Comparison of ENCODE assay signal across 11 mouse cellular contexts in the genomic region with DNA sequence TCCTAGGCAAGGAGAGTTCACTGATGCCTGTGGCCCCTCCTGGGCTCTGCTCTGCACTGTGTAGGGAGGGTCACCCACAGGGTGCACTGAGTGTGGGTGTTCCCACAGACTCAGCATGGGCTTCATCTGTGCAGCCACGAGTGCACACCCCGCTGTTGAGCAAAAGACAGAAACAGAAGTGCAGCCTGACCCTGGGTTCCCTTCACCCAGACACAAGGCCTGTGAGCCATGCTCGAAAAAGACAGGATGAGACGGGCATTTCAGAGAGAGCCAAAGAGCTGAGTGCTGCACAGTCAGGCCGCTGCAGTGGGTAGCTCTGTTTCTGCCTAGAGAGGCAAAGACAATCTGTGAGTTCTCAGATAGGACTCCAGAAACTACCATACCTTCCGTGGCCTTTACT. TPM values are rescaled to one million over a fixed set of nuclear protein-coding genes. Genes with fewer than 3 reads are reported as not detected.
DNase-seq lines count a peak whose midpoint lies in the region; ATAC-seq and TF ChIP-seq lines count a peak whose summit lies in the region.
"Had no signal": no experiment of that assay in that cellular context is flagged by ENCODE, and none has a peak within 500 bp of the region (broad histone marks: within the 10 kb centered on the region; RNA-seq: fewer than 3 reads in every experiment).

No protein-coding gene starts in this region.

- no peaks in the 10 kb centered on the region for H3K27me3 ChIP-seq in heart, embryonic 15.5 days
- no peaks in the 10 kb centered on the region for H3K27me3 ChIP-seq in midbrain, embryonic 10.5 days (ENCODE audit: low read depth, poor library complexity, severe bottlenecking)
- H3K27me3 ChIP-seq in midbrain, postnatal 0 days (ENCODE audit: insufficient read depth, low read length): no peaks in the 10 kb centered on the region
- no peaks in the 10 kb centered on the region for H3K27me3 ChIP-seq in embryonic facial prominence, embryonic 13.5 days
- H3K27me3 ChIP-seq in neural tube, embryonic 14.5 days (ENCODE audit: control insufficient read depth, insufficient read depth, low read length): no peaks in the 10 kb centered on the region

- H3K4me2 ChIP-seq in heart, embryonic 15.5 days: no peak overlapping the region
- no peak overlapping the region for H3K4me2 ChIP-seq in midbrain, postnatal 0 days (ENCODE audit: low read depth, low read length, poor library complexity, severe bottlenecking)
- no peak overlapping the region for H3K4me2 ChIP-seq in embryonic facial prominence, embryonic 13.5 days
- H3K4me2 ChIP-seq in neural tube, embryonic 14.5 days (ENCODE audit: low read depth, low read length): no peak overlapping the region
- H3K4me2 ChIP-seq: liver, embryonic 11.5 days had no signal

- no peak overlapping the region for H3K9ac ChIP-seq in heart, embryonic 15.5 days
- no peak overlapping the region for H3K9ac ChIP-seq in midbrain, postnatal 0 days (replicated peaks; ENCODE audit: low read length, poor library complexity, severe bottlenecking)
- H3K9ac ChIP-seq in embryonic facial prominence, embryonic 13.5 days: 0 out of 2 replicates have a peak overlapping the region, but pooled peaks have one; percentile 44
- H3K9ac ChIP-seq in neural tube, embryonic 14.5 days (replicated peaks; ENCODE audit: low read depth, low read length): peak overlapping the region; percentile 7; the same call in 1 of the 2 replicates

- peak overlapping the region; percentile 18 for H3K27ac ChIP-seq in heart, embryonic 15.5 days
- H3K27ac ChIP-seq in midbrain, embryonic 10.5 days (replicated peaks): 0 out of 2 replicates have a peak overlapping the region, but pooled peaks have one; percentile 59
- no peak overlapping the region for H3K27ac ChIP-seq in midbrain, postnatal 0 days (ENCODE audit: low read depth, low read length)
- H3K27ac ChIP-seq in embryonic facial prominence, embryonic 13.5 days: peak overlapping the region; percentile 78
- 0 out of 2 replicates have a peak overlapping the region, but pooled peaks have one; percentile 44 for H3K27ac ChIP-seq in neural tube, embryonic 14.5 days (ENCODE audit: low read depth, low read length)

- DNase-seq in heart, postnatal 10 days: no peak
- no peak for DNase-seq in midbrain, embryonic 10.5 days (ENCODE audit: low spot score)
- DNase-seq in midbrain, postnatal 0 days (ENCODE audit: low spot score): no peak
- DNase-seq in urinary bladder, postnatal 10 days (ENCODE audit: low spot score): no peak
- DNase-seq: gastrocnemius, postnatal 14 days; lung, postnatal 36 days; right cerebral cortex, adult 18-20 months had no signal

- intact Hi-C loops in heart, postnatal 10 days (cut with DNase I): no loop called here

- 55% methylated on average over 6 of the region's 6 CpGs for WGBS in heart, embryonic 15.5 days
- 46% methylated on average over 6 of the region's 6 CpGs for WGBS in midbrain, embryonic 10.5 days
- 47% methylated on average over 6 of the region's 6 CpGs for WGBS in midbrain, postnatal 0 days
- 61% methylated on average over 6 of the region's 6 CpGs for WGBS in embryonic facial prominence, embryonic 13.5 days
- 57% methylated on average over 6 of the region's 6 CpGs for WGBS in neural tube, embryonic 14.5 days

- peaks cover 48% of the 10 kb centered on the region for H3K4me1 ChIP-seq in heart, embryonic 15.5 days (replicated peaks)
- peaks cover 27% of the 10 kb centered on the region for H3K4me1 ChIP-seq in midbrain, embryonic 10.5 days
- peaks cover 9% of the 10 kb centered on the region for H3K4me1 ChIP-seq in midbrain, postnatal 0 days (ENCODE audit: insufficient read depth, low read length)
- H3K4me1 ChIP-seq in embryonic facial prominence, embryonic 13.5 days: peaks cover 40% of the 10 kb centered on the region
- peaks cover 7% of the 10 kb centered on the region for H3K4me1 ChIP-seq in neural tube, embryonic 14.5 days (ENCODE audit: control insufficient read depth, insufficient read depth, low read length)

- H3K9me3 ChIP-seq in heart, embryonic 15.5 days (replicated peaks): no peaks in the 10 kb centered on the region
- no peaks in the 10 kb centered on the region for H3K9me3 ChIP-seq in midbrain, embryonic 10.5 days (replicated peaks)
- H3K9me3 ChIP-seq in midbrain, postnatal 0 days (ENCODE audit: low read length): no peaks in the 10 kb centered on the region
- H3K9me3 ChIP-seq in embryonic facial prominence, embryonic 13.5 days: no peaks in the 10 kb centered on the region
- H3K9me3 ChIP-seq in neural tube, embryonic 14.5 days (ENCODE audit: control insufficient read depth, low read length): no peaks in the 10 kb centered on the region

- no peak for TF ChIP-seq CTCF in midbrain, postnatal 0 days (IDR thresholded peaks at IDR 0.05)

- ATAC-seq in heart, embryonic 15.5 days (replicated peaks; ENCODE audit: insufficient number of reproducible peaks, insufficient read depth, low FRiP score, low read depth): no peak
- no peak for ATAC-seq in midbrain, postnatal 0 days (ENCODE audit: low FRiP score)
- no peak for ATAC-seq in embryonic facial prominence, embryonic 13.5 days (ENCODE audit: insufficient number of reproducible peaks, insufficient read depth, low FRiP score, low TSS enrichment, low read depth)
- no peak for ATAC-seq in neural tube, embryonic 14.5 days (ENCODE audit: low read depth)

- no peak overlapping the region for H3K4me3 ChIP-seq in heart, embryonic 15.5 days
- H3K4me3 ChIP-seq in midbrain, embryonic 10.5 days: no peak overlapping the region
- H3K4me3 ChIP-seq in midbrain, postnatal 0 days (ENCODE audit: low read depth, low read length): no peak overlapping the region
- H3K4me3 ChIP-seq in embryonic facial prominence, embryonic 13.5 days: no peak overlapping the region
- H3K4me3 ChIP-seq in neural tube, embryonic 14.5 days (ENCODE audit: low read depth, low read length): no peak overlapping the region

- peaks cover 14% of the 10 kb centered on the region; the same call in 1 of the 2 replicates for H3K36me3 ChIP-seq in heart, embryonic 15.5 days
- no peaks in the 10 kb centered on the region for H3K36me3 ChIP-seq in midbrain, embryonic 10.5 days
- H3K36me3 ChIP-seq in midbrain, postnatal 0 days (ENCODE audit: insufficient read depth, low read length): no peaks in the 10 kb centered on the region
- peaks cover 29% of the 10 kb centered on the region for H3K36me3 ChIP-seq in embryonic facial prominence, embryonic 13.5 days
- no peaks in the 10 kb centered on the region for H3K36me3 ChIP-seq in neural tube, embryonic 14.5 days (ENCODE audit: control insufficient read depth, insufficient read depth, low read length)

RNA-seq across cellular contexts. Expression of a gene that starts 27.5 kb away (rescaled TPM):
- 0.48 and 0.51 TPM in 2 replicates for polyA plus RNA-seq in heart, embryonic 15.5 days (2015; fragmentation: Nextera tagmentation; extraction: Ambion mirVana)
- under 1 TPM; 0.45 to 0.65 TPM for total RNA-seq in heart, postnatal 10 days (2021)
- polyA plus RNA-seq in midbrain, embryonic 10.5 days (2016; fragmentation: Nextera tagmentation; extraction: Ambion mirVana): 0.63 and 1.4 TPM in 2 replicates
- 26.9 and 32.4 TPM in 2 replicates for total RNA-seq in midbrain, postnatal 0 days (2014; rRNA removed)
- 3.3 and 4.6 TPM in 2 replicates for polyA plus RNA-seq in midbrain, postnatal 0 days (2015; fragmentation: Nextera tagmentation; extraction: Ambion mirVana)
- polyA plus RNA-seq in embryonic facial prominence, embryonic 13.5 days (2015; fragmentation: Nextera tagmentation; extraction: Ambion mirVana): 0.84 and 1.1 TPM in 2 replicates
- 8.6 and 10.5 TPM in 2 replicates for polyA plus RNA-seq in neural tube, embryonic 14.5 days (2014; fragmentation: Nextera tagmentation; extraction: Ambion mirVana)

Comparison
In these comparisons a context has a peak if more than half of its experiments do, and no peak if none do; other contexts are left out.
1. H3K9ac ChIP-seq: peak in embryonic facial prominence, embryonic 13.5 days (single experiment) and neural tube, embryonic 14.5 days (single experiment); none in heart, embryonic 15.5 days (single experiment) and midbrain, postnatal 0 days (single experiment).